Mouse (Mus musculus) 3T3-L1 (cell line): ENCODE data around the gene Cnnm1.
"Not testable (repeated sequence)": the region's sequence is repeated elsewhere in the genome, so short reads cannot be mapped to it uniquely, and the experiment has no call there.

Experiments used
- DNase-seq: peaks from one replicate; pipeline ENCODE4 v3.0.0-alpha.2; 2015; ENCODE audit warnings: low read depth, low spot score

Cnnm1 gene

DNA sequence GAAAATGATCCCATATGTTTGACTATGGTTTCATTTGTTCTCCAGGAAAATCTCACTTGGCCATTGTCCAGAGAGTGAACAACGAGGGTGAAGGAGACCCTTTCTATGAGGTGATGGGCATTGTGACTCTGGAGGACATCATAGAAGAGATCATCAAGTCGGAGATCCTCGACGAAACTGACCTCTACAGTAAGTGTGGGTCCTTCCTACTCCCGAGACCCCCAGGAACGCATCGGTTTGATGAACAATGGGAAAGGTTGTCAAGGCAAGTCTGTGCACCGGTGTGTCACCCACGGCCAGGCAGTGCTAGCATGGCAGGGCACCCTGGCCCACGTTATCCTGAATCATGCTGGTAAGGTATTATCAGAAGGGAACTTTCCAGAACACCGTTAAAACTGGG is 24.8 kb downstream of the Cnnm1 start:
- no peak for DNase-seq

DNA sequence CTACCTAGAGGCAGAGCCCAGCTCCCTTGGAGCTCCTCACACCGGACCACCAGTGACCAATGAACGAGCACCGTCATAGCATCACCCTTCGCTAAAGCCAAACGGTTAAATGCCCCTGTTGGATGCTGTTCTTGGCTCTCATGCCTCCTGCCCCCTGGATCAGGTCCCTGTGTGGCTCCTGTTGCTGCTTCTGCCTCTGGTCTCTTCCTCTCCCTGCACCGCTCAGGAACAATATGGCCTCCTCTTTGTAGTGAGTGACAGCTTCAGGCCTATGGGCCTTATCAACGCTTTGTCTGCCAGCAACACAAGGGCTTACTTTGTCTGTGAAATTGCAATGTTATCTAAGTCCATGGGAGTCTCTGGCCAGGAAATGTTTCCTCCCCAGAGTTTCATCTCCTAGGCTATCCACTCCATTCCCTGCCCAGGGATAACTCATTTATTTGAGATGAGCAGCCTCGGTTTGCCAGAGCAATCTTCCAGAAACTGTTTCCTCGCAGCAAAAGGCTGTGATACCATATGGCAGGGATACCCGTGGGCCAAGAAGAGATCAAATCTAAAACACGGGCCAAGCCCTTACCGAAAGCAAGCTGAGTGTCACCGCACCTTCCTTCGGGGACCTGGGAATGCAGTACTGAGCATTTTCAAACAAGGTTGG is 25.5 kb downstream of the Cnnm1 start:
- no peak for DNase-seq

DNA sequence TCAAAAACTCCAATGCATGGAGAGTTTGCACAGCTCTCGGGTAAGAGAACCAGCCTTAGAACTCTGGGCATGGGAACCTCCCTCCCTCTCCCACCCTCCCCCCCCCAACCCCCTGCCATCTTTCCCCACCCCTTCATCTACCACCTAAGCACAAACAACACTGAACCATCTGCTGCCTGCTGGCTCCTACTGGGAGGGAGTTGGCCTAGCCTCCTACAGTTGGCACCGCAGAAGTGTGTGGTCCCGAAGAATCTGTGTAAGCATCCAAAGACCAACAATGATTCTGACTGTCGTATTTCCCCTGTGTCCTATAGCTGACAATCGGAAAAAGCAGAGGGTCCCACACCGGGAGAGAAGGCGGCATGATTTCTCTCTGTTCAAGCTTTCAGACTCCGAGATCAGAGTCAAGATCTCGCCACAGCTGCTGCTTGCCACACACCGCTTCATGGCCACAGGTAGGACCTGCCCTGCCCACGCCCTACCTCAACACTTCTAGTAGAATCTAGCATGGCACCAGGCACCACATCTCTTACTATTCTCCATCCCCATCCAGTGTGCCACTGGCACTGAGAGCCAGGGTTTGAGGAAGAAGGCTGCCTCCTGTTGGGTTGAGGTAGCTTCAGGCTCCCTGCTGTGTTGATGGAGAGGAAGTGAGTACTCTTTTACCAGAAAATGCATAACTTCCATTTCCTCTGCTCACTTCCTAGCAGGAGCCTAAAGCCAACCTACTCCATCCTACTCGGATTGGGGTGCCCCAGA is 27.9 kb downstream of the Cnnm1 start:
- DNase-seq, result no peak

DNA sequence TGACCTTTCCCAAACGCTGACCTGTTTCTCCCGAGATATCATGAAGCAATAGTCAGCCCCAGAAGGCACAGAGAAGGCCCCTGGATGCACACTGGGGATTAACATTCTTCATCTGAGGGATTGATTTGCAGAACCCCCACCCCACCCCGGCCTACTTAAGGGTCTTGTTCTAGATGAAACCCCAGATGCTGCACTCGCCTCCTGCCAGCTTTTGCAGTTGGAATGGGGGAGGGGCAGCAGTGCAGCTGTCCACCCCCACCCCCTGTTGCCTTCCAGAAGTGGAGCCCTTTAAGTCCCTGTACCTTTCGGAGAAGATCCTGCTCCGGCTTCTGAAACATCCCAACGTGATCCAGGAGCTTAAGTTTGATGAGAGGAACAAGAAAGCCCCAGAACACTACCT is 29.1 kb downstream of the Cnnm1 start:
- no peak for DNase-seq

DNA sequence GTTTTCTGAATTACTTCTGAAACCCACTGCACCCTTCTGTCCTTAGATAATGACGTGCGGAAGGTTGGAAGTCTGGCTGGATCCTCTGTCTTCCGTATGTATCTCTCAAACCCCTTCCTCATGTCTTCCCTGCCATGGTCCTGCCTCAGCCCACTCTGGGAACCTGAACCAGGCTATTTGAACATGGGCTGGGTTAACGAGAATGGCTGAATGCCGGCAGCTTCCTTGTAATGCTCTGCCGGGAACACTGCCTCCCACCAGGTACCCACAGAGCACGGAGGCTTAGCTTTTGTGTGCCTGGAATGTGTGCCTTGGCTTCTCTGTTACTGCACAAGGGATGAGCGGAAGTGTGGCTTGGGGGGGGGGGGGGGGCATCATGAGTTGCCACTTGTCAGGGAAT is 32.1 kb downstream of the Cnnm1 start:
- DNase-seq, result no peak

DNA sequence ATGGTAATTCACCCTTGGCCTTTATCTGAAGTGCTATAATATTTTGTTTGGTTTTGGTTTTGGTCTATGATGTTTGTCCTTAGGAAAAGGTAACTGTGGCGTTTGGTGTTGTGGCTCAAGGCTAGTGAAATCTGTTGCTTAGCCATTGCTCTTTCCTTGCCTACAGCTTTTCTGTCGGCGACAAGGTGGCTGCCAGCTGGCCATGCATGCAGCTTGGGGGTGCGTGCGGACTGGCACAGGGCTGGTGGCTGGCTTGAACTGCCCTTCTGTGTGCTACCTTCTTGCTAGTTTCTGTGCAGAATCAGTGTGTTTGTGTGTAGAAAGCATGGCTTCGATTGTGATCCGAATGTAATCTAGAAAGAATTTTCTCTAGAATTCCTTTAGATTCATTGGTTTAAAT is 32.5 kb downstream of the Cnnm1 start:
- DNase-seq, result no peak

DNA sequence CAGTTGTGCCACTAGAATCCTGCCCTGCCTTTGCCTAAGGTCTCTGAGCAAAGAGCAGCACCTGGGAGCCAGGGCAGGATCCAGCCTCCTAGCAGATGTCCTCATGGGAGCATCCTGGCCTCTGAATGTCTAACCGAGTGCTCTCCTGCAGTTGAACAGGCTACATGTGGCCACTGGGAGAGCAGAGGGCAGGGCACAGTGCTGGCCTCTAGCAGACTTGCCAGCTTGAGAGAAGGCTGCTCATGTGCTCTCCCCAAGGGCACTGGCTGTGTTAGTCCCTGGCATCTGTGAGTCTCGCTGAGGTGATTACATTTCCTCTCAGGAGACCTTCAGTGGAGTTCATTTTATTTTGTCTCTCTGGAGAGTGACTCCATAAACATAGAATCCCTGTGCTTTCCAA is 35.4 kb downstream of the Cnnm1 start:
- peak; percentile 32 for DNase-seq

DNA sequence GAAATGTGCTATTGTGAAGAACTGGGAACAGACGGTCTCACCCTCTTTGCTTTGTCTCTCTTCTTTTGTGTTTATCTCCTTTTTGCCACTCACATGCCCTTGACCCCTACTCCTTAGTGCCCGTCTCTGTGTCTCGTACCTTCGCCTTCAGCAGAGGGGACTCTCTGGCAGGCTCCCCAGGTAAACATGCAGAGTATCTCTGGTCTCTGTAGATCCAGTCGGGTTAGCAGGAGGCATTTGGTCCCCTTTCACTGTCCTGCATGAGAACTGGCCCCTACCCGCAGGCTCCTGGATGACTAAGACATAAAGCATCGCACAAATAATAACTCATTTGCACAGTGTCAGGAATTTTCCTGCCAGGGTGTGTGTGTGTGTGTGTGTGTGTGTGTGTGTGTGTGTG is 35.8 kb downstream of the Cnnm1 start:
- DNase-seq, result no peak

DNA sequence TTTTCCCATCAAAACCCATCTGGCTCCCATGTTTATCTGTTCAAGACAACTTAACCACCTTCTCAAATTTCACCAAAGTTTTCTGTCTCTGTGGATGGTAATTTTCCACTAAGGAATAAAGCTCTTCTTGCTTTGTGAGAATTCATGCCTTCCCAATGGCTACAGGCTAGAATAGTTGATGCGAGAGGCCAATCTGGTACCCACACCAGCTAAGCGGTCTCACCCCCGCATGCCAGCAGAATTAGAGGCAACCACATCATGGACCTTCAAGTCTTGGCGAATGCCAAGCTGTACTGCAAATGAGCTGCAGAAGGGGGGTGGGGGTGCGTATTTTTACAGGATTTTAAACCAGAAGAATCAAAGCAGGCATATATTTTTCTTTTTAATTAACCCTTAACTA is 37.2 kb downstream of the Cnnm1 start:
- DNase-seq, result peak; percentile 58

DNA sequence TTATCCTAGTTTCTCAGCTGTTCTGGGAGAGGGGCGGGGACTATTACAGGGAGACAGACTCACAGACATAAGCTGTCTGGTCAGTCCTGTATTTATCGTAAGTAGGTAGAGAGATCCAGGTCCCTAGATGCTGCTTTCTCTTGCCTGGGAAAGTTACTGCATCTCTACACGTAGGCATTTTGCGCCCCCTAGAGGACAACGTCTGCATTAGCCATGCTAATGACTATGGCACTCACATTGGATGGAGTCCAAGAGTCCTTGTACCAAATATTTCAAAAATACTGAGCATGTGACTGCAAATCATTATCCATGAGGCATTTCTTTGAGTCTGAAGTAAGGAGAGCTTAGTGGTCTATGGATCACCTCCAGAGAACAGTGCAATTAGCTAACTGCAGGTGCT is 38.7 kb downstream of the Cnnm1 start:
- peak; percentile 88 for DNase-seq

DNA sequence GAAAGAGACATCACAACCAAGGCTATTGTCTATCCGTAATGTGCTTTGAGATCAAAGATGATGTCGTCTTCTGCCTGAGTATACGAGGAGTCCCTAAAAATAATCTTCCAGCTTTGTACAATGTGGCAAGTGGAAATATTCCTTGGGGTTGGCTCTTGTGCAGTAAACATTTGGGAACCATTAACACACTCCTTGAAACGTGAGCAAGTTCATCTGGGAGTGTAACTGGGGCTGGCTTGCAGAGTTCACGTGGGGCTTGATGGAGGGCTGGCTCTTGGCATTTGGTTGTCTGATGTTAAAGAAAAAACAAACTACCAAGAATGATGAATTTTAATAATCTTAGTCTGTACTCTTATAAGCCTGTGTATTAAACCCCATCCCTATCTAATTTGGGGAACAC is 39.2 kb downstream of the Cnnm1 start:
- no peak for DNase-seq

DNA sequence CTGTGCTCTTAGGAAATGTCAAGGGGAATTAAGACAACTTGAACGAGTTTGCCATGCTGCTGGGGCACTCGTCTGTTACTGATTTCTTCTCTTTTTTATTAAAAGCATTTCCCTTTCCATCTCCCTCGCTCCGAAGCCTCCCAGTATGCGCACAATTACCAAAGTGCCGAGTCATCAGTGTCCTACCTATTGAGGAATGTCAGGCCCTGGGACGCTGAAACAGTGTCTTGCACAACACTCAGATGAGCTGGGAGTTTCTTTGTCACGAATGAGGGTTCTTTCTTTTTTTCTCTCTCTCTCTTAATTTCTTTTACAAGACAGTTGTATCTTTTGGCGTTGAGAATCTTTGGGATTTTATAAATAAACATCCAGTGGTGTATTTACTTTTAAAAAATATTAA is 40.3 kb downstream of the Cnnm1 start:
- peak; percentile 38 for DNase-seq

DNA sequence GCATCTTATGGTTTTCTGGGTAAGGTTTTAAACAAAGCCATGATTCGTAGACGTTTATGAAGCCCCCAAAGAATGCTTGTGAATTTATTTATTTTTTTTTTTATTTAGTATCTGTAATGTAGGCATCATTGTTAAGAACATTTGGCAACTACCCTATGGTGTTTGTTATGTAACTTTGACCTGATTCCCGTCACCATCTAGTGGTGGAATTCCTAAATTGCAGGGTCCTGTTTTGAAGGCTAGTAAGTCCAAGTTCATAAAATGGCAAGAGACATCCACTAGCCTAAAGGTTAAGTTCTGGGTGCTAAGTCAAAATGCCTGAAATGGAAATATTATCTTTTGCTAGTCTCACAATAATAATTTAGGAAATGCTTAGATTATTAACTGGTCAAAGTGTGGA is 47.2 kb downstream of the Cnnm1 start:
- DNase-seq, result peak; percentile 82

DNA sequence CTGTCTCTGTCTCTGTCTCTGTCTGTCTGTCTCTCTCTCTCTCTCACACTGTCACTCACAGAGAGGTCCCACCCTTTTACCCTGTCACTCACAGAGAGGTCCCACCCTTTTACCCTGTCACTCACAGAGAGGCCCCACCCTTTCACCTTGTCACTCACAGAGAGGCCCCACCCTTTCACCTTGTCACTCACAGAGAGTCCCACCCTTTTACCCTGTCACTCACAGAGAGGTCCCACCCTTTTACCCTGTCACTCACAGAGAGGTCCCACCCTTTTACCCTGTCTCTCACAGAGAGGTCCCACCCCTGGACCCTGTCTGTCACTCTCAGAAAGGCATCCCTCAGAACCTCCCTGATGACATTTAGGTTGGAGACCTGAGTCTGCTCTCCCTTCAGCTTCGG is 53.1 kb downstream of the Cnnm1 start:
- DNase-seq, result not testable (repeated sequence)

DNA sequence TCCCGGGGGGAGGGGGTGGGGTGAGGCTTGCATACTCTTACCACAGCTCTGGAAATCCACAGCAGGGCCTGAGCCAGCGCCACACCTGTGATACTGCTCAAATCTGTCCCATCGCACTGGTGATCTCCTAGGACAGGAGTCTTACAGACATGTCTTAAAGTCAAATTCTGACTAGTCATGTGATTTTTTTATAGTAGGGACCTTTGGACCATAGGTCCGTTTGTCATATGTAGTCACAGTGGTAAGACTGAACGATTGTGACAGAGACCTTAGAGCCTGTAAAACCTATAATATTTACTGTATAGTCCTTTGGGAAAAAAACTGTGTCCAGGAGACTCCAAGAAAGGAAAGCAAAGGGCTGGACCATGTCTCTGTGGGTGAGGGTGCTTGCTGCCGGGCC is 53.6 kb downstream of the Cnnm1 start:
- DNase-seq, result no peak

DNA sequence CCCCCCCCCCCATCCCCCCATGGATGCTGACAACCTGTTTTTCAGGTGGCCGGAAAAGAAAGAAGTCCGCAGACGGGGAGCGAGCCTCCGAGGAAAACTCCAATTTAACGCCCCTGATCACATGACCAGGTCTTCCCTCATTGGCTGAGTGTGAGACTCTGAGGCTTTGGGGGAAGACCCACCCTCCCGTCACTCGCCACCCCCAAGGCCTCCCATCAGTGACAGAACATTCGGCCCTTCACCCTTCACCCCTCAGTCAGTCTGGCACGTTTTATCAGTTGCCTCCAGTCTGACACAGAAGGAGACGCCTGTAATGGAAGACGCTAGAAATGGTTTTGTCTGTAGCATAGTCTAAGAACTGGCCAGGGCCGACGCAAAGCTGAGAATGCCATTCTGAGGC is 54.7 kb downstream of the Cnnm1 start:
- no peak for DNase-seq

DNA sequence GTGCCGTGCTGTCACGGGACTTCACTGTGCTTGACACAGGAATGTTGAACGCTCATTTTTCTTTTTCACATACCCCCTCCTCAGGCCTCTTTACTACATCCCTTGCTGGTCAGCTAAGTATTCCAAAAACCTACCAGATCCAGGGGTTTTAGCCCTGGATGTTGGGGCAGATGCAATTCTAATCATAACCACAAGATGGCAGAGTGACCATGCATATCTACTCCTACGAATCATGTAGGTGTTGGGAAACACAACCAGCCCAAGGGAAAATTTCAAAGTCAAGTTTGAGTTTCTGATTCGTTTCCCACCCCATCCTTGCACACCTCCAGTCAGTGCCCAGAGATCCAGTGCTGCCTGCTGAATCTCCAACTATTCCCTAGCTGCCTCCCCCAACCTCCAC is 55.6 kb downstream of the Cnnm1 start:
- peak; percentile 94 for DNase-seq

DNA sequence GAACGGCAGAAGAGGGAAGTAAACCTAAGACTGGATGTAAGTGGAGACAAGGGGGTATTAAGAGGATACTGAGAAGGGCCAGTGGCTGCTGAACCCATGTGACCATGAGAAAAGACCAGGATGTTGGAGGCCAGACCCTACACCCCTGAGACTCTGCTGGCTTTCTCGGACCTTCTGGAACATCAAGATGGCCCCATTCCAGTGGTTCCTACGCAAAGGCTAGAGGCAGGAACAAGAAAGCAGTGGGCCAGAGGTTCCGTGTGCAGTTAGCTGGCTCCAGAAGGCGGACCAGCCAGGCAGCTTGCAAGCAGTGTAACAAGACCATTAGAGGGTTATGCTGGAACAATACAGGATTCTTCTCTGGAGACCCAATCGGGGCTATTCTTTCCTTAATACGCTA is 57.2 kb downstream of the Cnnm1 start:
- no peak for DNase-seq

DNA sequence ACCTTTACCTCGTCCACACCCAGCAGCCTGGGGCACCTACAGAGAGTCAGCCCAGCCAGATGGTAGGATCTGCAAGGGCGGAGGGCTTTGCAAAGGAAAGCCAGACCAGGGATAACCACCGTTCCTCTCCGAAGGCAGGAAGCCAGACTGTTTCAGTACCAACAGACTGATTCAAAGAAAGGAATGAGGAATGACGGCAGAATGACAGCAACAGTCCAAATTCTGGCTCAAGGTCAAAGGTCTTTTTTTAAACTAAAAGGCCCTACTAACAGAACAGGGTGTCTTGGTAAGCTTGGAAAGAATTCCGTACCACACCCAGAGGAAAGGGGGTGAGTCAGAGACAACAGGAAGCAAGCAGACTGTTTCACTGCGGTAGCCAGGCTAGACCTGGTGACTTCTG is 58.6 kb downstream of the Cnnm1 start:
- peak; percentile 98 for DNase-seq

DNA sequence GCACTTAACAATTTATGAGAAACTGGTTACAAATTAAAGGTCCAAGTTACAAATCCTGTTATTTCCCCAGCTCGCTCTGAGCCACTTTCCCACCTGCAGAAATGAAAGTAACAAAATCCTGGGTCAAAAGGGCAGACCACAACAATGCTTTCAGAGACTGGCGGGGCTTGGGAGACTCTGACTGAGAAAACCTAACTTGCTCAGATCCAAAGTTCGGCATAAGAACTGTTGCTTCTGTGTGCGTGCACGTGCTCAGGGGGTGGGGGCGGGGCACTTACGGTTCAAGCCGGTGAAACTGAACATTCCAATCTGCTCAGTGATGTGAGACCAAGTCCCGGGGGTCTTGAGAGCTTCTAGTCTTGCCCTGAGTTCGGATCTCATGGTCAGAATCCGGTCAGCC is 62.4 kb downstream of the Cnnm1 start:
- peak; percentile 56 for DNase-seq

DNA sequence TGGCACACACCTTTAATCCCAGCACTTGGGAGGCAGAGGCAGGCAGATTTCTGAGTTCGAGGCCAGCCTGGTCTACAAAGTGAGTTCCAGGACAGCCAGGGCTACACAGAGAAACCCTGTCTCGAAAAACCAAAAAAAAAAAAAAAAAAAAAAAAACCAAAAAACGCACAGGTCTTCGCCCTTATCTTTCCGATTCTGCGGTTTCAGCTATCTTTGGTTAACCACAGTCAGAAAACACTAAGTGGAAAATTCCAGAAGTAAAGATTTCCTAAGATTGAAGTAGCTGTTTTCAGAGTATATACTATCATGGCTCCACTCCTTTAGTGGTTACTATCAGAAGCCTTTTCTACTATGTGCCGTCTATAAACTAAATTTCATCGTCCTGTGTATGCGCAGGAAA is 63.4 kb downstream of the Cnnm1 start:
- not testable (repeated sequence) for DNase-seq

DNA sequence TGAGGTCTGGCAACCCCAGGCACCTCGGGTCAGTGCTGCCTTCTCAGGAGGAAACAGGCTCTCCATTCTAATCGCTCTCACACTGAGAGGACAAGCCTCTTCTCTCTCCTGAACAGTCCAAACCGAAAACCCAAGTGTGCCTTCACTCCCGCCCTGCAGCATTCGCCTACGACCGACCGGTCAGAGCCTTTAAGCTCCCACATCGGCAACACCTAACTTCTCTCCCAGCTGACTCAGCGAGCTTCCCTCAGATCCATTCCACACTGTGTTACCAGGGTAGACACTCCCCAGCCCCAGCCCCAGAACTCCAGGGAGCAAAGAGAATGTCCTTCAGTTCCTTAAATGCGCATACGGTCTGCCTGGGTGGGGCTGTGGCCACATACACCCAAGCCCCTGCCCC is 65.2 kb downstream of the Cnnm1 start:
- no peak for DNase-seq

DNA sequence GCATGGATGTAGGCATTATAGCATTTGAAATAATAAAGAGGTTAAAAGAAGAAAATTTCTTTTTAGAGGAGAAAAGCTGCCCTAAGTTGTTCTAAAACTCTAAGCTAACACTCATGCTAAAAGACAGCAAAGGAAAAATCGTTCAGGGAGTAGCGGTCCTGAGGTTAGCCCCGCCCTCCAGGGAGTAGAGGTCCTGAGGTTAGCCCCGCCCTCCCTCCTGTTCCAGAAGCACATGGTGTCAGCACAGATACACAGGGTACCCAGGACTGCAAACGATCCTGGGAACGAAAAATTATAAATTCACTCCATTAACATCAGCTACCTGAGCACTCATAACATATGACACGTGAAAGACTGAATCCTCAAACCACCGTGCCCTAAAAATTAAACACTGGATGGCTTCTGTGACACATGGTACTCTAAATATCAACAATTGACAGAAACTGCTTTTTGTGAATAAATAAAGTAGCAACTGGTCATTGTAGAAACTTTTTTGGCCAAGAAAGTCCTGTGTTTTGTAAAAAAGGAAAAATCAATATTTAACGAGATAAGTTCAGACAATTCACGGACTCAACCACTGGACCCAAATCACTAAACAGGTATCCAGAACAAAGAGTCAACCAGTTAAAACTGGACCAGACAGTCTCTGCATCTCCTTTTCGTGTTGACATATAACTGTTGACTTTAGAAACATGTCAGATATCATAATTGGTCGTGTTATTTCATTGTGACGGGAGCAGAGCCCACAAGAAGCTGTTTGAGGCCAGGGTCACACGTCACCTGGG is 70.4 kb downstream of the Cnnm1 start:
- DNase-seq, result no peak
